Mouse (Mus musculus) left cerebral cortex, adult 2 months (tissue): Measurements from ENCODE around the gene Acads. TPM values are rescaled to one million over a fixed set of nuclear protein-coding genes. Genes with fewer than 3 reads are reported as not detected.
"Not testable (repeated sequence)": the region's sequence is repeated elsewhere in the genome, so short reads cannot be mapped to it uniquely, and the experiment has no call there.

Experiments
- DNase-seq, 2 experiments: peaks; one replicate each; pipeline ENCODE4 v3.0.0; 2021 to 2022; ENCODE audit warnings: low spot score in 2 of 2, mixed read lengths in 1 of 2; ENCODE audit errors: extremely low spot score in 1 of 2
- H3K27ac ChIP-seq: fragments of 200-600 bp; 2 replicates; pipeline ENCODE4 v1.8.1; 2022
- H3K4me3 ChIP-seq: fragments of 200-600 bp; 2 replicates; pipeline ENCODE4 v1.8.1; 2022
- CTCF ChIP-seq: fragments of 200-600 bp; IDR thresholded peaks from 2 replicates; pipeline ENCODE4 v1.8.1; 2022; ENCODE audit warnings: antibody characterized with exemption, mild to moderate bottlenecking, moderate library complexity
- intact Hi-C: fragments of 180-260 bp; cut with DNase I; formaldehyde crosslinking; loops from one replicate; pipeline ENCODE4 v1.15.1; 2025
- total RNA-seq, 2 experiments: library from RNA; stranded (reverse); gene quantifications; 2 replicates each; pipeline ENCODE4 v1.2.3; 2021

Acads gene
- total RNA-seq, 2 experiments from 2014 or later: 6.5 to 7.2 TPM

GRCm38 (mm10) chr5:115081636-115082035 lies 37.5 kb downstream of the Acads start:
- Histone ChIP-seq H3K4me3 (no peak overlapping the region), H3K27ac (no peak overlapping the region)
- TF ChIP-seq CTCF: no peak
- DNase-seq: no peak
- intact Hi-C loops: no loop called here

- Histone ChIP-seq H3K27ac (no peak overlapping the region), H3K4me3 (no peak overlapping the region)
- intact Hi-C loops: loop anchor here (1.0 to 2.0 kb wide), 2 partner anchors 64 to 97 kb away; no protein-coding TSS in a partner anchor
- DNase-seq: peak; percentile 42 to 49
- TF ChIP-seq CTCF: peak; percentile 74
Measured at GRCm38 (mm10) chr5:115076144-115076901, 42.8 kb downstream of the Acads start.

GRCm38 (mm10) chr5:115074749-115075148 lies 44.4 kb downstream of the Acads start:
- Histone ChIP-seq H3K4me3 (no peak overlapping the region), H3K27ac (no peak overlapping the region)
- TF ChIP-seq CTCF: no peak
- DNase-seq: no peak
- intact Hi-C loops: no loop called here

GRCm38 (mm10) chr5:115073306-115073705 lies 45.8 kb downstream of the Acads start:
- DNase-seq, H3K4me3 ChIP-seq, intact Hi-C loops, H3K27ac ChIP-seq: not testable (repeated sequence)

GRCm38 (mm10) chr5:115072143-115072542 lies 47.0 kb downstream of the Acads start:
- intact Hi-C loops: no loop called here
- H3K27ac ChIP-seq: peak overlapping the region; percentile 59
- DNase-seq: peak; percentile 34 to 51
- TF ChIP-seq CTCF: no peak
- H3K4me3 ChIP-seq: no peak overlapping the region

GRCm38 (mm10) chr5:115071096-115071901 lies 47.8 kb downstream of the Acads start:
- no peak for TF ChIP-seq CTCF
- Histone ChIP-seq H3K4me3 (no peak overlapping the region), H3K27ac (no peak overlapping the region)
- DNase-seq: no peak
- intact Hi-C loops: no loop called here

GRCm38 (mm10) chr5:115070457-115070856 lies 48.7 kb downstream of the Acads start:
- Histone ChIP-seq H3K4me3 (no peak overlapping the region), H3K27ac (no peak overlapping the region)
- intact Hi-C loops: no loop called here
- no peak for TF ChIP-seq CTCF
- no peak for DNase-seq

GRCm38 (mm10) chr5:115069611-115070010 lies 49.5 kb downstream of the Acads start:
- TF ChIP-seq CTCF: no peak
- Histone ChIP-seq H3K4me3 (no peak overlapping the region), H3K27ac (no peak overlapping the region)
- intact Hi-C loops: loop anchor here (5.0 kb wide), 1 partner anchor 42 kb away; no protein-coding TSS in a partner anchor
- no peak for DNase-seq

GRCm38 (mm10) chr5:115068671-115069421 lies 50.3 kb downstream of the Acads start:
- no peak overlapping the region for H3K4me3 ChIP-seq
- no peak for DNase-seq
- intact Hi-C loops: loop anchor here (5.0 kb wide), 1 partner anchor 42 kb away; no protein-coding TSS in a partner anchor
- TF ChIP-seq CTCF: no peak
- H3K27ac ChIP-seq: peak overlapping the region; percentile 37; the same call in 1 of the 2 replicates

- no peak overlapping the region for H3K4me3 ChIP-seq
- no peak for TF ChIP-seq CTCF
- intact Hi-C loops: loop anchor here (5.0 kb wide), 1 partner anchor 39 kb away; no protein-coding TSS in a partner anchor
- no peak for DNase-seq
- no peak overlapping the region for H3K27ac ChIP-seq
Measured at GRCm38 (mm10) chr5:115066245-115066644, 52.9 kb downstream of the Acads start.

GRCm38 (mm10) chr5:115063391-115063790 lies 55.8 kb downstream of the Acads start:
- DNase-seq: no peak
- Histone ChIP-seq H3K4me3 (no peak overlapping the region), H3K27ac (no peak overlapping the region)
- intact Hi-C loops: no loop called here
- no peak for TF ChIP-seq CTCF
